Mouse (Mus musculus): ENCODE data around the gene Agbl5.

The Agbl5 gene

GRCm38 (mm10) chr5:30950451-30950850 lies 62.0 kb downstream of the Agbl5 start:
- TF ChIP-seq GATA4 (IDR thresholded peaks at IDR 0.05; ENCODE audit: insufficient replicate concordance, low read length): no peak

GRCm38 (mm10) chr5:30950922-30951321 lies 62.4 kb downstream of the Agbl5 start:
- no peak for TF ChIP-seq GATA4 (IDR thresholded peaks at IDR 0.05; ENCODE audit: insufficient replicate concordance, low read length)

GRCm38 (mm10) chr5:30951706-30952105 lies 63.2 kb downstream of the Agbl5 start:
- TF ChIP-seq GATA4 (IDR thresholded peaks at IDR 0.05; ENCODE audit: insufficient replicate concordance, low read length): no peak

GRCm38 (mm10) chr5:30952551-30952950 lies 64.1 kb downstream of the Agbl5 start:
- no peak for TF ChIP-seq GATA4 (IDR thresholded peaks at IDR 0.05; ENCODE audit: insufficient replicate concordance, low read length)

GRCm38 (mm10) chr5:30954065-30954464 lies 65.6 kb downstream of the Agbl5 start:
- no peak for TF ChIP-seq GATA4 (IDR thresholded peaks at IDR 0.05; ENCODE audit: insufficient replicate concordance, low read length)

- no peak for TF ChIP-seq GATA4 (IDR thresholded peaks at IDR 0.05; ENCODE audit: insufficient replicate concordance, low read length)
Observed at GRCm38 (mm10) chr5:30954556-30954955, 66.1 kb downstream of the Agbl5 start.

GRCm38 (mm10) chr5:30955751-30956150 lies 67.3 kb downstream of the Agbl5 start:
- no peak for TF ChIP-seq GATA4 (IDR thresholded peaks at IDR 0.05; ENCODE audit: insufficient replicate concordance, low read length)
